Mouse (Mus musculus) CH12.LX (cell line): ENCODE measurements around the gene Gm4871. TPM values are rescaled to one million over a fixed set of nuclear protein-coding genes. Genes with fewer than 3 reads are reported as not detected.

ENCODE experiments used
- DNase-seq: peaks from one replicate; pipeline ENCODE4 v3.0.0-alpha.2; 2013; ENCODE audit errors: extremely low read depth
- H3K27ac ChIP-seq: 2 replicates; pipeline ENCODE4 v1.5.1; 2012; ENCODE audit warnings: low read depth, mild to moderate bottlenecking, control low read depth, moderate library complexity; ENCODE audit not compliant: insufficient read depth
- H3K27me3 ChIP-seq: replicated peaks from 2 replicates; pipeline ENCODE3; 2012; ENCODE audit warnings: inconsistent platforms
- H3K36me3 ChIP-seq, 2 experiments: replicated peaks in 1 of 2; 2 replicates each; pipeline versions ENCODE3 to v1.6.1; 2012; ENCODE audit warnings: inconsistent platforms in 1 of 2, low read length in 1 of 2, mild to moderate bottlenecking in 1 of 2, mixed read lengths in 1 of 2, moderate library complexity in 1 of 2; ENCODE audit not compliant: control insufficient read depth in 1 of 2, insufficient read depth in 1 of 2
- H3K4me1 ChIP-seq, 2 experiments: 2 replicates each; pipeline ENCODE4 v1.6.1; 2012; ENCODE audit warnings: inconsistent platforms in 1 of 2, moderate library complexity in 1 of 2; ENCODE audit not compliant: insufficient read depth in 2 of 2, control insufficient read depth in 1 of 2
- H3K4me2 ChIP-seq: 2 replicates; pipeline ENCODE4 v1.6.1; 2012; ENCODE audit warnings: low read depth, mild to moderate bottlenecking, control low read depth; ENCODE audit not compliant: poor library complexity, insufficient read depth, severe bottlenecking
- H3K4me3 ChIP-seq, 3 experiments: fragments of 150-350 bp in 1 of 3; sonication (generic) in 1 of 3; replicated peaks in 1 of 3; 2 replicates each; pipeline versions ENCODE3 to v1.5.1; 2011 to 2012; ENCODE audit warnings: low read depth in 2 of 3, low read length in 2 of 3, mild to moderate bottlenecking in 2 of 3, moderate library complexity in 2 of 3, control low read depth in 1 of 3, improper control_type of control experiment in 1 of 3, inconsistent platforms in 1 of 3, mixed read lengths in 1 of 3; ENCODE audit not compliant: poor library complexity in 1 of 3
- H3K79me2 ChIP-seq: replicated peaks from 2 replicates; pipeline ENCODE4 v1.6.1; 2012; ENCODE audit warnings: mild to moderate bottlenecking, moderate library complexity; ENCODE audit not compliant: control insufficient read depth, poor library complexity, insufficient read depth, severe bottlenecking; ENCODE audit errors: extremely low read depth
- H3K9ac ChIP-seq: 2 replicates; pipeline ENCODE4 v1.6.1; 2012; ENCODE audit warnings: low read depth, mild to moderate bottlenecking, control low read depth, moderate library complexity; ENCODE audit not compliant: insufficient read depth
- H3K9me3 ChIP-seq: replicated peaks from 2 replicates; pipeline ENCODE3; 2012; ENCODE audit warnings: low read length, inconsistent platforms, mixed read lengths
- BHLHE40 ChIP-seq: IDR thresholded peaks from 2 replicates; pipeline ENCODE4 v1.6.1; 2011; ENCODE audit warnings: mild to moderate bottlenecking, low read depth, low read length, improper control_type of control experiment
- CTCF ChIP-seq, 2 experiments: IDR thresholded peaks in 1 of 2; conservative IDR thresholded peaks in 1 of 2; 2 replicates each; pipeline ENCODE4 v1.5.1; 2011 to 2012; ENCODE audit warnings: low read depth in 2 of 2, low read length in 2 of 2, improper control_type of control experiment in 1 of 2, inconsistent platforms in 1 of 2, mild to moderate bottlenecking in 1 of 2, moderate library complexity in 1 of 2
- E2F4 ChIP-seq: IDR thresholded peaks from 2 replicates; pipeline ENCODE4 v1.6.1; 2011; ENCODE audit warnings: low read depth, low read length, improper control_type of control experiment; ENCODE audit not compliant: insufficient replicate concordance
- ELF1 ChIP-seq: IDR thresholded peaks from 2 replicates; pipeline ENCODE4 v1.6.1; 2014; ENCODE audit warnings: low read depth, mild to moderate bottlenecking, inconsistent platforms, low read length, improper control_type of control experiment
- EP300 ChIP-seq: IDR thresholded peaks from 2 replicates; pipeline ENCODE4 v1.6.1; 2011; ENCODE audit warnings: low read length, improper control_type of control experiment
- HCFC1 ChIP-seq: IDR thresholded peaks from 2 replicates; pipeline ENCODE4 v1.6.1; 2012; ENCODE audit warnings: low read depth, mild to moderate bottlenecking, inconsistent platforms, low read length, improper control_type of control experiment
- IRF4 ChIP-seq: IDR thresholded peaks from 2 replicates; pipeline ENCODE4 v1.6.1; 2014; ENCODE audit warnings: low read depth, mild to moderate bottlenecking, inconsistent platforms, low read length, improper control_type of control experiment
- JUND ChIP-seq: conservative IDR thresholded peaks from 2 replicates; pipeline ENCODE4 v1.6.1; 2011; ENCODE audit warnings: low read depth, low read length, improper control_type of control experiment
- MAFK ChIP-seq: IDR thresholded peaks from 2 replicates; pipeline ENCODE4 v1.6.1; 2011; ENCODE audit warnings: low read length, improper control_type of control experiment; ENCODE audit not compliant: insufficient replicate concordance
- MAX ChIP-seq: IDR thresholded peaks from 2 replicates; pipeline ENCODE4 v1.6.1; 2011; ENCODE audit warnings: low read length, improper control_type of control experiment
- MEF2A ChIP-seq: IDR thresholded peaks from 2 replicates; pipeline ENCODE4 v1.6.1; 2014; ENCODE audit warnings: low read depth, mild to moderate bottlenecking, inconsistent platforms, low read length, improper control_type of control experiment, borderline replicate concordance
- MYC ChIP-seq: IDR thresholded peaks from 2 replicates; pipeline ENCODE4 v1.6.1; 2011; ENCODE audit warnings: low read depth, mild to moderate bottlenecking, improper control_type of control experiment, low read length
- NRF1 ChIP-seq: IDR thresholded peaks from 2 replicates; pipeline ENCODE4 v1.6.1; 2014; ENCODE audit warnings: low read depth, mild to moderate bottlenecking, inconsistent platforms, low read length, improper control_type of control experiment, moderate library complexity
- POLR2A ChIP-seq: IDR thresholded peaks from 2 replicates; pipeline ENCODE4 v1.6.1; 2011; ENCODE audit warnings: low read depth, mild to moderate bottlenecking, improper control_type of control experiment, low read length
- RCOR1 ChIP-seq: conservative IDR thresholded peaks from 2 replicates; pipeline ENCODE4 v1.6.1; 2012; ENCODE audit warnings: low read depth, mild to moderate bottlenecking, inconsistent platforms, low read length, improper control_type of control experiment
- SIN3A ChIP-seq: IDR thresholded peaks from 2 replicates; pipeline ENCODE4 v1.6.1; 2012; ENCODE audit warnings: low read length, improper control_type of control experiment, inconsistent platforms
- TBP ChIP-seq: conservative IDR thresholded peaks from 2 replicates; pipeline ENCODE4 v1.6.1; 2011; ENCODE audit warnings: low read depth, low read length, improper control_type of control experiment
- TCF12 ChIP-seq: IDR thresholded peaks from 2 replicates; pipeline ENCODE4 v1.6.1; 2014; ENCODE audit warnings: low read depth, mild to moderate bottlenecking, inconsistent platforms, low read length, improper control_type of control experiment
- ZC3H11A ChIP-seq: IDR thresholded peaks from 2 replicates; pipeline ENCODE4 v1.6.1; 2012; ENCODE audit warnings: low read depth, mild to moderate bottlenecking, inconsistent platforms, low read length, improper control_type of control experiment
- ZMIZ1 ChIP-seq: IDR thresholded peaks from 2 replicates; pipeline ENCODE4 v1.6.1; 2012; ENCODE audit warnings: low read depth, mild to moderate bottlenecking, inconsistent platforms, low read length, improper control_type of control experiment
- ZNF384 ChIP-seq: IDR thresholded peaks from 2 replicates; pipeline ENCODE4 v1.6.1; 2012; ENCODE audit warnings: low read depth, low read length, improper control_type of control experiment, inconsistent platforms
- dilution Hi-C: fragments of 300-500 bp; cut with MboI; formaldehyde crosslinking; loops from 2 replicates; pipeline ENCODE4 v1.14.3; 2020; ENCODE audit warnings: low sequenced_read_pairs; ENCODE audit not compliant: extremely low pct_unique_long_range_greater_than_20kb, extremely low pct_ligation_motif_present
- in situ Hi-C: fragments of 300-500 bp; cut with MboI; formaldehyde crosslinking; loops from 3 replicates; pipeline ENCODE4 v1.14.3; 2019; ENCODE audit warnings: low sequenced_read_pairs, low pct_ligation_motif_present, low pct_unique_long_range_greater_than_20kb, mixed read lengths
- polyA plus RNA-seq: library from polyadenylated mRNA; unstranded; fragments of >175 nt; gene quantifications from 2 replicates; pipeline ENCODE4 v1.2.1, GENCODE M21; 2012; ENCODE audit warnings: low read depth; ENCODE audit not compliant: insufficient read length
- total RNA-seq, 2 experiments: library from RNA; depleted of rRNA; stranded (reverse); fragments of 300-350 nt in 1 of 2; fragments of >200 nt in 1 of 2; gene quantifications; 2 replicates each; pipeline ENCODE4 v1.2.3; 2012 to 2014

Gene Gm4871
- total and polyA plus RNA-seq, 3 experiments, result not detected

DNA sequence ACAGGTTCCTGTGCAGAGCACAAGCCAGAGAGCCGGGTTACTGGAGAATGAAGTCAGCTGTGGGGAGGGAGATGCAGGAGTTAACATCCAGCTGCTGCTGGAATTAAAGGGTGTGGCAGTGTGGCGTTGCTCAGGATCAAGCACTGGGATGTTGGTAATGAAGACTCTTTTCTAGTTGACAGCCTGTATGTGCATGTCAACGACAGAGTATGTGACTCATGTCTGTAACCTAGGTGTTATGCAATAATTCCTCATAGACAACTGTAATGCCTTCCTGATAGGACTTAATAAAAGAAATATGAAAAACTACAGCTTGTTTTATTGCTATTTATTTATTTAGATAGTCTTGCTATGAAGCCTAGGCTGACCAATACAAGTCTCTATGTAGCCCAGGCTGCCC, 36.3 kb upstream of the Gm4871 start:
- in situ Hi-C loops, result loop anchor here (10.0 kb wide), 1 partner anchor 64 kb away; no protein-coding TSS in a partner anchor
- H3K4me2 ChIP-seq, result no peak overlapping the region
- H3K4me1 ChIP-seq, result no peaks in the 10 kb centered on the region
- no peaks in the 10 kb centered on the region for H3K79me2 ChIP-seq
- no peak for DNase-seq
- H3K9ac ChIP-seq, result no peak overlapping the region
- dilution Hi-C loops, result no loop called here
- no peak overlapping the region for H3K4me3 ChIP-seq
- TF ChIP-seq HCFC1, result no peak
- TF ChIP-seq ZMIZ1, result no peak
- TF ChIP-seq CTCF (conservative IDR thresholded peaks at IDR 0.05 in 1 of 2, IDR thresholded peaks at IDR 0.05 in 1 of 2; ENCODE audit: low read depth in 2 of 2, low read length in 2 of 2), result no peak
- no peak for TF ChIP-seq MAX
- TF ChIP-seq IRF4, result no peak
- no peak for TF ChIP-seq ZNF384
- no peak for TF ChIP-seq ELF1
- TF ChIP-seq JUND, result no peak
- no peak for TF ChIP-seq TBP
- TF ChIP-seq MAFK, result no peak
- TF ChIP-seq SIN3A, result no peak
- no peak for TF ChIP-seq BHLHE40
- no peak for TF ChIP-seq ZC3H11A
- TF ChIP-seq E2F4, result no peak
- TF ChIP-seq MYC, result no peak
- TF ChIP-seq POLR2A, result no peak
- no peak for TF ChIP-seq MEF2A
- no peak for TF ChIP-seq TCF12
- TF ChIP-seq RCOR1, result no peak
- peaks cover 2% of the 10 kb centered on the region for H3K27me3 ChIP-seq
- H3K9me3 ChIP-seq, result no peaks in the 10 kb centered on the region
- H3K36me3 ChIP-seq, result no peaks in the 10 kb centered on the region
- H3K27ac ChIP-seq, result no peak overlapping the region

DNA sequence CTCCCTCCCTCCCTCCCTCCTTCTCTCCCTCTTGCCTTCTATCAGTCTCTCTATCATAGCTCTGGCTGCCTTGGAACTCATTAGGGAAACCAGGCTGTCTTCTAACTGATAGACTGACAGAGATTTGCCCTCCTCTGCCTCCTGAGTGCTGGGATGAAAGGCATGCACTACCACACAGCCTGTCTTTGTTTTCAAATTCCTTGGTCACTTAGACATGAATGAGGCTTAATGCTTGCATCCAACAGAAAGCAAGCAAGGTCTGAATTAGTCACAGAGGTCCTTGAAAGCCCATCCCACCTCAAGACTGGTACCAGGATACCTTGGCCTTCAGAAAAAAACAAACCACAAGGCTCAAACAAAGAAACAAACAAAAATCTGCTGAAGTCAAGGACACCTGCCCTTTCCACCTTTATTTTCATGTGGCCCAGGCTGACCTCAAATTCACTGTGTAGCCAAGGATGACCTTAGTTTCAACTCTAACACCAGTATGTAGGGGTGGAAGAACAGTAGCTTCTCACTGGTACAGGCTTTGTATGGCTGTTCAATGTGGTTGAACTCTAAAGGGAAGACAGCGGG, 32.3 kb upstream of the Gm4871 start:
- Histone ChIP-seq H3K36me3 (no peaks in the 10 kb centered on the region), H3K4me2 (no peak overlapping the region), H3K79me2 (no peaks in the 10 kb centered on the region), H3K27me3 (peaks cover 2% of the 10 kb centered on the region), H3K4me3 (no peak overlapping the region), H3K4me1 (no peaks in the 10 kb centered on the region), H3K9me3 (no peaks in the 10 kb centered on the region), H3K27ac (no peak overlapping the region), H3K9ac (no peak overlapping the region)
- in situ Hi-C loops, result loop anchor here (10.0 kb wide), 1 partner anchor 60 kb away; no protein-coding TSS in a partner anchor
- no peak for DNase-seq
- dilution Hi-C loops, result no loop called here
- TF ChIP-seq SIN3A (no peak), MEF2A (no peak), EP300 (no peak), NRF1 (no peak)
